In genomic region chr15:94288015-94288414, GRCm38 (mm10) we compare ENCODE assay signal across 19 mouse cellular contexts.
"Had no signal": no experiment of that assay in that cellular context is flagged by ENCODE, and none has a peak within 500 bp of the region (broad histone marks: within the 10 kb centered on the region; RNA-seq: fewer than 3 reads in every experiment).

No protein-coding gene starts in this region.

- H3K27me3 ChIP-seq: liver, embryonic 15.5 days; midbrain, embryonic 12.5 days; neural tube, embryonic 12.5 days had no signal

- ATAC-seq: lung, postnatal 0 days had no signal

- H3K4me2 ChIP-seq: liver, embryonic 11.5 days; liver, embryonic 15.5 days; midbrain, embryonic 12.5 days; neural tube, embryonic 12.5 days had no signal

- H3K27ac ChIP-seq: layer of hippocampus, adult 2 months; left cerebral cortex, adult 2 months; limb, embryonic 10.5 days; liver, embryonic 15.5 days; midbrain, embryonic 12.5 days; neural tube, embryonic 12.5 days had no signal

- H3K4me1 ChIP-seq: liver, embryonic 15.5 days; midbrain, embryonic 12.5 days; neural tube, embryonic 12.5 days had no signal

- H3K4me3 ChIP-seq: layer of hippocampus, adult 2 months; left cerebral cortex, adult 2 months; limb, embryonic 10.5 days; liver, embryonic 15.5 days; midbrain, embryonic 12.5 days; myocyte; neural tube, embryonic 12.5 days had no signal

- H3K9me3 ChIP-seq: limb, embryonic 10.5 days; liver, embryonic 15.5 days; midbrain, embryonic 12.5 days; neural tube, embryonic 12.5 days had no signal

- DNase-seq: kidney, adult 8-10 months; kidney, postnatal 10 days; kidney, postnatal 4 days; lung, adult 2 months; lung, postnatal 4 days; retina, postnatal 1 day; right cerebral cortex, postnatal 4 days; spleen, adult 18-20 months; thymus, adult 18-20 months; thymus, postnatal 14 days had no signal

- H3K36me3 ChIP-seq: limb, embryonic 10.5 days; liver, embryonic 15.5 days; midbrain, embryonic 12.5 days; neural tube, embryonic 12.5 days had no signal

- H3K9ac ChIP-seq: liver, embryonic 15.5 days; midbrain, embryonic 12.5 days; neural tube, embryonic 12.5 days had no signal
